Comparison of ENCODE assay signal across 11 mouse cellular contexts in genomic region chr6:112255388-112256225, GRCm38 (mm10). TPM values are rescaled to one million over a fixed set of nuclear protein-coding genes. Genes with fewer than 3 reads are reported as not detected.
DNase-seq lines count a peak whose midpoint lies in the region; ATAC-seq lines count a peak whose summit lies in the region.
"Had no signal": no experiment of that assay in that cellular context is flagged by ENCODE, and none has a peak within 500 bp of the region (broad histone marks: within the 10 kb centered on the region; RNA-seq: fewer than 3 reads in every experiment).

No protein-coding gene starts in this region.

- ATAC-seq in forebrain, embryonic 14.5 days: no peak
- ATAC-seq in forebrain, embryonic 16.5 days: no peak
- ATAC-seq in kidney, embryonic 16.5 days (ENCODE audit: low FRiP score, low TSS enrichment): no peak
- no peak for ATAC-seq in midbrain, embryonic 14.5 days (ENCODE audit: low FRiP score, low TSS enrichment)
- ATAC-seq: inflammation-experienced regulatory T-cells, adult 6 months; liver, embryonic 12.5 days had no signal

- H3K36me3 ChIP-seq in forebrain, embryonic 14.5 days (ENCODE audit: control insufficient read depth, insufficient read depth, low read length): no peaks in the 10 kb centered on the region
- H3K36me3 ChIP-seq in forebrain, embryonic 16.5 days (ENCODE audit: control insufficient read depth, insufficient read depth): no peaks in the 10 kb centered on the region
- H3K36me3 ChIP-seq in kidney, embryonic 16.5 days (ENCODE audit: insufficient read depth, low read length): no peaks in the 10 kb centered on the region
- no peaks in the 10 kb centered on the region for H3K36me3 ChIP-seq in midbrain, embryonic 14.5 days (ENCODE audit: control insufficient read depth, insufficient read depth, low read length)
- no peaks in the 10 kb centered on the region for H3K36me3 ChIP-seq in midbrain, embryonic 10.5 days
- H3K36me3 ChIP-seq: liver, embryonic 12.5 days; neural tube, embryonic 12.5 days had no signal

- peak; percentile 8 for DNase-seq in forebrain, embryonic 14.5 days (ENCODE audit: low spot score)
- DNase-seq in kidney, adult 9 months: peak; percentile 35
- DNase-seq in midbrain, embryonic 14.5 days: peak; percentile 33
- no peak for DNase-seq in midbrain, embryonic 10.5 days (ENCODE audit: low spot score)
- DNase-seq in thymus, postnatal 36 days: peak; percentile 16 to 35
- DNase-seq: cerebellum, adult 11 months had no signal

- H3K9ac ChIP-seq in forebrain, embryonic 14.5 days (ENCODE audit: low read length): no peak overlapping the region
- H3K9ac ChIP-seq in forebrain, embryonic 16.5 days (replicated peaks; ENCODE audit: low read depth, low read length): no peak overlapping the region
- H3K9ac ChIP-seq in kidney, embryonic 16.5 days (replicated peaks; ENCODE audit: low read length): no peak overlapping the region
- H3K9ac ChIP-seq in midbrain, embryonic 14.5 days (replicated peaks; ENCODE audit: low read length): no peak overlapping the region
- H3K9ac ChIP-seq: liver, embryonic 12.5 days; neural tube, embryonic 12.5 days had no signal

- no peak overlapping the region for H3K4me3 ChIP-seq in forebrain, embryonic 14.5 days (ENCODE audit: low read depth, low read length)
- H3K4me3 ChIP-seq in forebrain, embryonic 16.5 days (replicated peaks; ENCODE audit: low read length): no peak overlapping the region
- H3K4me3 ChIP-seq in kidney, embryonic 16.5 days (ENCODE audit: low read length): no peak overlapping the region
- no peak overlapping the region for H3K4me3 ChIP-seq in midbrain, embryonic 14.5 days (replicated peaks; ENCODE audit: low read depth, low read length)
- no peak overlapping the region for H3K4me3 ChIP-seq in midbrain, embryonic 10.5 days
- H3K4me3 ChIP-seq: liver, embryonic 12.5 days; neural tube, embryonic 12.5 days had no signal

- 81% methylated on average over 11 of the region's 11 CpGs for whole genome bisulfite sequencing in forebrain, embryonic 14.5 days
- 73% methylated on average over 11 of the region's 11 CpGs for WGBS in forebrain, embryonic 16.5 days
- 71% methylated on average over 11 of the region's 11 CpGs for WGBS in kidney, embryonic 16.5 days
- WGBS in midbrain, embryonic 14.5 days: 70% methylated on average over 11 of the region's 11 CpGs
- WGBS in midbrain, embryonic 10.5 days: 88% methylated on average over 11 of the region's 11 CpGs

- no peaks in the 10 kb centered on the region for H3K4me1 ChIP-seq in forebrain, embryonic 14.5 days (ENCODE audit: control insufficient read depth, insufficient read depth, low read length)
- no peaks in the 10 kb centered on the region for H3K4me1 ChIP-seq in forebrain, embryonic 16.5 days (replicated peaks; ENCODE audit: control insufficient read depth, insufficient read depth, low read length)
- no peaks in the 10 kb centered on the region for H3K4me1 ChIP-seq in kidney, embryonic 16.5 days (ENCODE audit: insufficient read depth, low read length)
- H3K4me1 ChIP-seq in midbrain, embryonic 14.5 days (ENCODE audit: control insufficient read depth, insufficient read depth, low read length): no peaks in the 10 kb centered on the region
- H3K4me1 ChIP-seq in midbrain, embryonic 10.5 days: no peaks in the 10 kb centered on the region
- H3K4me1 ChIP-seq: liver, embryonic 12.5 days; neural tube, embryonic 12.5 days had no signal

- no peak overlapping the region for H3K27ac ChIP-seq in forebrain, embryonic 14.5 days (ENCODE audit: low read depth, low read length)
- no peak overlapping the region for H3K27ac ChIP-seq in forebrain, embryonic 16.5 days (ENCODE audit: low read length)
- H3K27ac ChIP-seq in kidney, embryonic 16.5 days (ENCODE audit: low read length): no peak overlapping the region
- H3K27ac ChIP-seq in midbrain, embryonic 14.5 days (replicated peaks; ENCODE audit: low read depth, low read length): no peak overlapping the region
- H3K27ac ChIP-seq in midbrain, embryonic 10.5 days (replicated peaks): no peak overlapping the region
- H3K27ac ChIP-seq: liver, embryonic 12.5 days; neural tube, embryonic 12.5 days had no signal

- H3K4me2 ChIP-seq in forebrain, embryonic 14.5 days (ENCODE audit: low read length): no peak overlapping the region
- H3K4me2 ChIP-seq in forebrain, embryonic 16.5 days (ENCODE audit: low read length): no peak overlapping the region
- no peak overlapping the region for H3K4me2 ChIP-seq in kidney, embryonic 16.5 days (replicated peaks; ENCODE audit: low read depth, low read length)
- H3K4me2 ChIP-seq in midbrain, embryonic 14.5 days (ENCODE audit: low read length): no peak overlapping the region
- H3K4me2 ChIP-seq: liver, embryonic 12.5 days; neural tube, embryonic 12.5 days had no signal

- H3K27me3 ChIP-seq in forebrain, embryonic 14.5 days (replicated peaks; ENCODE audit: control insufficient read depth, insufficient read depth, low read length): no peaks in the 10 kb centered on the region
- H3K27me3 ChIP-seq in forebrain, embryonic 16.5 days (replicated peaks; ENCODE audit: control insufficient read depth, insufficient read depth, low read length): no peaks in the 10 kb centered on the region
- no peaks in the 10 kb centered on the region for H3K27me3 ChIP-seq in kidney, embryonic 16.5 days (ENCODE audit: insufficient read depth, low read length)
- H3K27me3 ChIP-seq in midbrain, embryonic 14.5 days (ENCODE audit: control insufficient read depth, insufficient read depth, low read length): no peaks in the 10 kb centered on the region
- no peaks in the 10 kb centered on the region for H3K27me3 ChIP-seq in midbrain, embryonic 10.5 days (ENCODE audit: low read depth, poor library complexity, severe bottlenecking)
- H3K27me3 ChIP-seq: liver, embryonic 12.5 days; neural tube, embryonic 12.5 days had no signal

- no peaks in the 10 kb centered on the region for H3K9me3 ChIP-seq in forebrain, embryonic 14.5 days (replicated peaks; ENCODE audit: control insufficient read depth, low read length)
- H3K9me3 ChIP-seq in forebrain, embryonic 16.5 days (ENCODE audit: control insufficient read depth, low read length): no peaks in the 10 kb centered on the region
- H3K9me3 ChIP-seq in kidney, embryonic 16.5 days (ENCODE audit: low read length): no peaks in the 10 kb centered on the region
- no peaks in the 10 kb centered on the region for H3K9me3 ChIP-seq in midbrain, embryonic 14.5 days (ENCODE audit: control insufficient read depth, low read length)
- no peaks in the 10 kb centered on the region for H3K9me3 ChIP-seq in midbrain, embryonic 10.5 days (replicated peaks)
- H3K9me3 ChIP-seq: liver, embryonic 12.5 days; neural tube, embryonic 12.5 days had no signal

RNA-seq across cellular contexts. Expression of gene Lmcd1, which starts 18.0 kb away (rescaled TPM):
- 16.2 and 16.7 TPM in 2 replicates for polyA plus RNA-seq in forebrain, embryonic 14.5 days (2014; fragmentation: Nextera tagmentation; extraction: Ambion mirVana)
- polyA plus RNA-seq in forebrain, embryonic 16.5 days (2015; fragmentation: Nextera tagmentation; extraction: Ambion mirVana): 10.6 and 13.6 TPM in 2 replicates
- polyA plus RNA-seq in kidney, embryonic 16.5 days (2015; fragmentation: Nextera tagmentation; extraction: Ambion mirVana): 24.2 and 28.6 TPM in 2 replicates
- 11.5 and 16.2 TPM in 2 replicates for polyA plus RNA-seq in midbrain, embryonic 14.5 days (2014; fragmentation: Nextera tagmentation; extraction: Ambion mirVana)
- 0.95 and 1.8 TPM in 2 replicates for polyA plus RNA-seq in midbrain, embryonic 10.5 days (2016; fragmentation: Nextera tagmentation; extraction: Ambion mirVana)
- polyA plus RNA-seq: inflammation-experienced regulatory T-cells, adult 6 months had no signal
